Mouse (Mus musculus) erythroblast, adult 5-6 weeks (primary cell): ENCODE measurements around the gene Crbn. TPM values are rescaled to one million over a fixed set of nuclear protein-coding genes. Genes with fewer than 3 reads are reported as not detected.

Source experiments
- ATAC-seq: replicated peaks from 2 replicates; pipeline ENCODE4 v1.8.0; 2016; ENCODE audit warnings: moderate number of reproducible peaks, mild to moderate bottlenecking, moderate TSS enrichment, inconsistent platforms; ENCODE audit not compliant: poor library complexity, low FRiP score, severe bottlenecking
- total RNA-seq, 2 experiments: library from RNA; stranded (forward) in 1 of 2; stranded (reverse) in 1 of 2; fragments of 150-400 nt in 1 of 2; fragments of 200-764, 138-1000 nt in 1 of 2; gene quantifications; 2 replicates each; pipeline versions ENCODE4 v1.2.3 to v1.2.4; 2015 to 2017; ENCODE audit warnings: low replicate concordance in 2 of 2

Crbn gene
- 15.0 and 25.5 TPM in 2 replicates for total RNA-seq (2015; ENCODE audit: low replicate concordance)
- total RNA-seq (2017; ENCODE audit: low replicate concordance), result 30.3 and 37.2 TPM in 2 replicates

DNA sequence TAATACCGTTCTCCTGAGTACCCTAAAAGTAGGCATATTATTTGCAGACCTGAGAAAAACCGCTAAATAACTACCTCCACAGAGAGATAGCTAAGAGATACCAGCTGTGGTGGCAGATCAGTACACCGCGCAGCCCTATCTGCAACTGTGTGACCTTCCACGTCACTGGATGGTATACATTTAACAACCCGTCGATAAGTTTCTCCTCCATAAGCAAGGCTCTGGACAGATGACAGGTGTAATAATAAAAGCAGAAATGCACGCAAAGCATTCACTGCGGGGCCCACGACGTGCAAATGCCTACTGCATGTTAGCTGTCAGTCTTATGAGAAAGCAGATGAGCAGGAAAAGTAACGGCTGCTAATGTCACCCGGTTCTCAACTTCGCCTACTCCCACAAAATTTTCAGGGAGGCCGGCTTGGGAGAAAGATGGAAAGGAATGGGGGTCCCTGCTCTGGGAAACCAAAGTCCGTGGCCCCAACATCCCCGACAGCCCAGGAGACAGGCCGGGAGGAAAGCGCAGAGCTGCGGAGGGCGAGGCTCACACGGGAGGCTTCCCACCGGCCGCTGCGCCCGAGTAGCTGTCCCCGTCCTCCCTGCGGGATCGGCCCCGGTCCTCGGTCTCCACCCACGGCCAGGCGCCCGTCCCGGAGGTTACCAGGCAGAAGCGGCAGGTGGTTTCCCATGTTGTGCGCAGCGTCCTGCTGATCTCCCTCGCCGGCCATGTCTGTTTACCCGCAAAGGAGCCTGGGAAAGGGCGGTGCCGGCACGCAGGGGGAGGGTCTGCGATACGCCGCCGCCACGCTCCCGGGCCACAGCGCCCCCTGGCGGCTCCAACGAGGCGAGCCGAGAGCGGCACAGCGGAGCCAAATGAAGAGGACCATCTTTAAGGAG, at the start of gene Crbn:
Crbn (minus strand) TSS at position 745 of the 894 bp plus-strand sequence.
- peak; percentile 98 for ATAC-seq

GRCm38 (mm10) chr6:106840181-106840580, 40.3 kb upstream of the Crbn start:
- ATAC-seq, result no peak

DNA sequence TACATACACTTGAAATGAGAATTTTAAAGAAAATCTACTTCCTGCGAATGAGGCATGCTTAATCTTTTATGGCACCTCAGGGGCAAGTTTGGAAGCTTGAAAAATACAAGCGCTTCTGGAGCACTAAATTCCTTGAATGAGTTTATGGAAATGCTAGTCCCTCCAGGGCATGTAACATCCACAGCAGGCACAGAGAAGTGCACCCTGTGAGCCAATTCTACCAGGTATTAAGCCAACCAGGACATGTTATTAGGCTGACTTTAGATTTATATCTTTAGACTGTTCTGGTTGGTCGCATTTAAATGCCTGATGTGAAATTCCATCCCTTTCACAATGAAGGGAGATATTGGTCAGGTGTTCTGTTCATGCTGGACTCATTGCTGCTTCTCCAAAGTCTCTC, 38.2 kb upstream of the Crbn start:
- no peak for ATAC-seq

DNA sequence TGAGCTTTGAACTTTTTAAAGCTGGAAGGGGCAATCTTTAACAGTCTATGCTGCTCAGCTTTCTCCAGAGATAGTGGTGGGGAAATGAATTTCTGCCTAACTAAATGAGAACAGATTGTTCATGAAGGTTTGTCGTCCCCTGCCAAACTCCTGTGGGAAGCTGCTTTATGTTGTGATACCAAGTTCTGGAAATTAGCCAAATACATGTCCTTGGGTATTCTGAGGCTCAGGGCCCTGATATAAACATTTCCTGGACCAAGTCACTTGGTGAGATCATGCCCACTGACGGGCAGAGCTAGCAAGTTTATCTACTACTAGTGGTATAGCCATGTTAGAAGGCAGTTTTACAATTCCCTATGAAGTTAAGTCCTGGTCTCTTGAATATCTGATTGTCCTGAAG, 35.4 kb upstream of the Crbn start:
- no peak for ATAC-seq

DNA sequence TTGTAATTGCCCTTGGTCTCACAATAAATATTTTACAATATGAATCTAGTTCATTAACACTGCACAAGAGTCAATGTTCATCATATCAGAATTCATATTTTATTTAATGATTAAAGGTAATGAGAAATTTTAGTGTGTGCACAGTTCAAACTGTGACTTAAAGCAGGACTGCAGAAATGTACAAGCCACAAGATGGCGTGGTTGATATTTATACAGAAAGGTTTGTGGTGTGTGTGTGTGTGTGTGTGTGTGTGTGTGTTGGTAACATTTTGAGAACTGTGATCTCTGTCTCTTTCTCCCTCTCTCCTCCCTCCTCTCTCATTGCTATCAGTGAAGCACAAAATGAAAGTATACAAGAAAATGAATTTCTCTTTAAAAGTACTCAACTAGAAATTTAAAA, 22.5 kb upstream of the Crbn start:
- ATAC-seq, result no peak

- no peak for ATAC-seq
Measured at GRCm38 (mm10) chr6:106820566-106820965, 20.7 kb upstream of the Crbn start.

GRCm38 (mm10) chr6:106819906-106820305, 20.0 kb upstream of the Crbn start:
- no peak for ATAC-seq

DNA sequence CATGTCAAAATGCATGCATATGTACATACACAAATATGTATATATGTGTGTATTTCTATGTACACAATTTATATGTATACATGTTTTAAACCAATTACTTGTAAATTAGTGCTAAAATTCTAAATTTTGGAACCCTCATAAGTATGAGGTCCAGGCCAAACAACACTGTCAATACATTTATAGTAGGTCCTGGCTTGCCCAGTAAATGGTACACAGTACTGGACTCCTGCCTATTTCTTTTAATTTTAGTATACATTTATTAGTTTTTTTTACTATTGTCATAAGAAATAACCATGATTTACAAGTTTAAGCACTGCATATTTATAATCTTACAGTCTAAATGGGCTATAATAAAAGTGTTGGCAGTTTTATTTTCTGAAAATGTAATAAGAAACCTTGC, 19.4 kb upstream of the Crbn start:
- no peak for ATAC-seq

DNA sequence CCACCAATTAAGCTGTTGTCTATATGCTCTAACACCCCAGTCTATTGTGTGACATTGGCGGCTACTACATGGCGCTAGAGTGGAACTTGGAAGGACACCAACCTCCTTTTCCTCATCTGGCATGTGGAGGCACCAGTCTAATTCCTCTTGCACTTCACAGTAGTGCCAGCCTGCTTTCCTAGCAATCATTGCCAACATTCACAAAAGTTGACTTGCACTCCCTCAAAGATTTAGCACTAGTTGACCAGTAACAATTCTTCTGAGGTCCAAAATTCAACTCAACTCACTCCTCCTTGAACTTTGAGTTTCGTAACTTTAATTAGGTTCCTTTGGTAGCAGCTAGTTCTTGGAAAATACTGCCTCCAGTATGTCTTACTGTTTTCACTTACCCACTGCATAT, 10.8 kb upstream of the Crbn start:
- no peak for ATAC-seq

- ATAC-seq, result no peak
Measured at GRCm38 (mm10) chr6:106809161-106809560, 9.3 kb upstream of the Crbn start.

DNA sequence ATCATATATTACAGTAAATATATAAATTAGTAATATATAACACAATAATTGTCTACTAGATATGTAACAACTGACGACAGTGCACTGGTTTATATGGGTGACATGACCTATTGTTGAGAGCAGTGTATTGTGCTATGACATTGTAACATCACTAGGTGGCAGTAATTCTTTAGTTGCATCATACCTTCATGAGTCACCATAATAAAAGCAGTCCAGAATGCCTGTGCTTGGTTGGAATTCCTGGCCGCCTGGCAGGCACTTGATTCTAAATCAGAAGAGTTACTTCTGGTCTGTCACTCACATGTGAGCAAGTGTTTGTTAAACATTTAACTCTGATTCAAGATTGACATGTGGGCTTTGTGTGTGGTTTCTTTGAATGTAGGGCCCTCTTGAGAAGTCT, 5.0 kb upstream of the Crbn start:
- ATAC-seq, result no peak

GRCm38 (mm10) chr6:106800227-106800557, 315 bp upstream of the Crbn start:
- ATAC-seq, result peak; percentile 24; the same call in 1 of the 2 replicates

GRCm38 (mm10) chr6:106794094-106794814, 5.6 kb downstream of the Crbn start:
- ATAC-seq, result 0 out of 2 replicates have a peak, but pooled peaks have one; percentile 24

- ATAC-seq, result peak; percentile 40
Measured at GRCm38 (mm10) chr6:106793621-106794020, 6.3 kb downstream of the Crbn start.

GRCm38 (mm10) chr6:106793088-106793487, 6.8 kb downstream of the Crbn start:
- no peak for ATAC-seq

DNA sequence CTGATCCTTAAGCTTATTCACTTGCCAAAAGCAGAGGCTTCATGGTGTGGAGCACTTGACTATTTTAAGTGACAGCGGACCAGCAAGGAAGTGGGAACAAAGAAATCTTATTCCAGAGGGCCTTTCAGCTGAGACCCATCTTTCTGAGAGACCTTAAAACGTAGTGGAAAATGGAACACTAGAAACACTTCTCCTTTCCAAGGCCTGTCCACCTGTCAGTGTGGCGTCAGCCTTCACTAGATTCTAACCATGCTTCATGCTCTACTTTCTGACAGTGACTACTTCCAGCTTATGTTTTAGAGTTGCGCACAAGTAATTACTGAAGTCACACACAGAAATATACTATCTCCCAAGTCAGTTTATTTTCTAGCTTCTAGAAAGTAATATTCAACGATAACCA, 7.4 kb downstream of the Crbn start:
- ATAC-seq, result no peak

- ATAC-seq, result no peak
Measured at GRCm38 (mm10) chr6:106791429-106791828, 8.4 kb downstream of the Crbn start.

GRCm38 (mm10) chr6:106787138-106787537, 12.7 kb downstream of the Crbn start:
- no peak for ATAC-seq

- ATAC-seq, result no peak
Measured at GRCm38 (mm10) chr6:106770046-106770445, 29.8 kb downstream of the Crbn start.

- ATAC-seq, result peak; percentile 81
Measured at GRCm38 (mm10) chr6:106769290-106769866, 30.5 kb downstream of the Crbn start.
